16 mouse cellular contexts compared by ENCODE assay signal in genomic region chr16:94253671-94254414, GRCm38 (mm10). TPM values are rescaled to one million over a fixed set of nuclear protein-coding genes. Genes with fewer than 3 reads are reported as not detected.
DNase-seq lines count a peak whose midpoint lies in the region; ATAC-seq and TF ChIP-seq lines count a peak whose summit lies in the region.
"Had no signal": no experiment of that assay in that cellular context is flagged by ENCODE, and none has a peak within 500 bp of the region (broad histone marks: within the 10 kb centered on the region; RNA-seq: fewer than 3 reads in every experiment).

No protein-coding gene starts in this region.

- TF ChIP-seq CTCF in forebrain, postnatal 0 days (IDR thresholded peaks at IDR 0.05; ENCODE audit: low read depth), result no peak

- H3K36me3 ChIP-seq in forebrain, postnatal 0 days (ENCODE audit: insufficient read depth), result no peaks in the 10 kb centered on the region
- no peaks in the 10 kb centered on the region for H3K36me3 ChIP-seq in forebrain, embryonic 16.5 days (ENCODE audit: control insufficient read depth, insufficient read depth)
- H3K36me3 ChIP-seq in midbrain, embryonic 11.5 days (ENCODE audit: control insufficient read depth, insufficient read depth, low read length), result no peaks in the 10 kb centered on the region
- H3K36me3 ChIP-seq in midbrain, embryonic 13.5 days, result no peaks in the 10 kb centered on the region
- H3K36me3 ChIP-seq in embryonic facial prominence, embryonic 12.5 days, result no peaks in the 10 kb centered on the region
- H3K36me3 ChIP-seq in limb, embryonic 15.5 days, result no peaks in the 10 kb centered on the region
- no peaks in the 10 kb centered on the region for H3K36me3 ChIP-seq in liver, embryonic 12.5 days
- H3K36me3 ChIP-seq: hindbrain, embryonic 15.5 days had no signal

- H3K9me3 ChIP-seq in forebrain, postnatal 0 days (ENCODE audit: low read length), result no peaks in the 10 kb centered on the region
- no peaks in the 10 kb centered on the region for H3K9me3 ChIP-seq in forebrain, embryonic 16.5 days (ENCODE audit: control insufficient read depth, low read length)
- no peaks in the 10 kb centered on the region for H3K9me3 ChIP-seq in midbrain, embryonic 11.5 days (ENCODE audit: control insufficient read depth, low read length)
- H3K9me3 ChIP-seq in midbrain, embryonic 13.5 days, result no peaks in the 10 kb centered on the region
- H3K9me3 ChIP-seq in embryonic facial prominence, embryonic 12.5 days, result no peaks in the 10 kb centered on the region
- no peaks in the 10 kb centered on the region for H3K9me3 ChIP-seq in limb, embryonic 15.5 days
- H3K9me3 ChIP-seq in liver, embryonic 12.5 days (replicated peaks), result no peaks in the 10 kb centered on the region
- H3K9me3 ChIP-seq: hindbrain, embryonic 15.5 days had no signal

- no peak overlapping the region for H3K27ac ChIP-seq in forebrain, postnatal 0 days (ENCODE audit: low read depth, low read length)
- no peak overlapping the region for H3K27ac ChIP-seq in forebrain, embryonic 16.5 days (ENCODE audit: low read length)
- no peak overlapping the region for H3K27ac ChIP-seq in midbrain, embryonic 11.5 days (ENCODE audit: low read depth, low read length)
- no peak overlapping the region for H3K27ac ChIP-seq in midbrain, embryonic 13.5 days
- peak overlapping the region; percentile 86 for H3K27ac ChIP-seq in embryonic facial prominence, embryonic 12.5 days
- 0 out of 2 replicates have a peak overlapping the region, but pooled peaks have one; percentile 17 for H3K27ac ChIP-seq in limb, embryonic 15.5 days
- no peak overlapping the region for H3K27ac ChIP-seq in liver, embryonic 12.5 days
- H3K27ac ChIP-seq: hindbrain, embryonic 15.5 days; liver, embryonic 14.5 days had no signal

- H3K4me1 ChIP-seq in forebrain, postnatal 0 days (ENCODE audit: insufficient read depth), result 0 out of 2 replicates have a peak, but pooled peaks cover 4% of the 10 kb centered on the region
- H3K4me1 ChIP-seq in forebrain, embryonic 16.5 days (replicated peaks; ENCODE audit: control insufficient read depth, insufficient read depth, low read length), result peaks cover 9% of the 10 kb centered on the region
- H3K4me1 ChIP-seq in midbrain, embryonic 11.5 days (ENCODE audit: control insufficient read depth, insufficient read depth, low read length), result peaks cover 7% of the 10 kb centered on the region
- H3K4me1 ChIP-seq in midbrain, embryonic 13.5 days (replicated peaks), result peaks cover 13% of the 10 kb centered on the region
- H3K4me1 ChIP-seq in embryonic facial prominence, embryonic 12.5 days, result peaks cover 37% of the 10 kb centered on the region
- peaks cover 23% of the 10 kb centered on the region for H3K4me1 ChIP-seq in limb, embryonic 15.5 days
- H3K4me1 ChIP-seq in liver, embryonic 12.5 days, result no peaks in the 10 kb centered on the region

- no peak overlapping the region for H3K9ac ChIP-seq in forebrain, postnatal 0 days
- H3K9ac ChIP-seq in forebrain, embryonic 16.5 days (replicated peaks; ENCODE audit: low read depth, low read length), result no peak overlapping the region
- no peak overlapping the region for H3K9ac ChIP-seq in midbrain, embryonic 11.5 days (ENCODE audit: low read length)
- no peak overlapping the region for H3K9ac ChIP-seq in midbrain, embryonic 13.5 days (replicated peaks)
- no peak overlapping the region; the same call in 1 of the 2 replicates for H3K9ac ChIP-seq in embryonic facial prominence, embryonic 12.5 days
- no peak overlapping the region for H3K9ac ChIP-seq in limb, embryonic 15.5 days
- no peak overlapping the region for H3K9ac ChIP-seq in liver, embryonic 12.5 days
- H3K9ac ChIP-seq: hindbrain, embryonic 15.5 days; liver, embryonic 14.5 days had no signal

- peak; percentile 40; the same call in 1 of the 2 replicates for ATAC-seq in forebrain, postnatal 0 days
- no peak for ATAC-seq in forebrain, embryonic 16.5 days
- no peak for ATAC-seq in midbrain, embryonic 11.5 days (ENCODE audit: low FRiP score)
- no peak for ATAC-seq in midbrain, embryonic 13.5 days
- peak; percentile 26; the same call in 1 of the 2 replicates for ATAC-seq in embryonic facial prominence, embryonic 12.5 days (ENCODE audit: insufficient number of reproducible peaks, insufficient read depth, low FRiP score, low TSS enrichment)
- no peak for ATAC-seq in limb, embryonic 15.5 days (ENCODE audit: insufficient number of reproducible peaks, low FRiP score, low TSS enrichment, low read depth)
- no peak for ATAC-seq in liver, embryonic 12.5 days

- H3K27me3 ChIP-seq in forebrain, postnatal 0 days (ENCODE audit: insufficient read depth, low read length), result no peaks in the 10 kb centered on the region
- H3K27me3 ChIP-seq in forebrain, embryonic 16.5 days (replicated peaks; ENCODE audit: control insufficient read depth, insufficient read depth, low read length), result no peaks in the 10 kb centered on the region
- no peaks in the 10 kb centered on the region; the same call in 1 of the 2 replicates for H3K27me3 ChIP-seq in midbrain, embryonic 11.5 days (ENCODE audit: control insufficient read depth, insufficient read depth, low read length)
- peaks cover 21% of the 10 kb centered on the region for H3K27me3 ChIP-seq in midbrain, embryonic 13.5 days
- H3K27me3 ChIP-seq in embryonic facial prominence, embryonic 12.5 days, result no peaks in the 10 kb centered on the region
- H3K27me3 ChIP-seq in limb, embryonic 15.5 days, result peaks cover 17% of the 10 kb centered on the region; the same call in 1 of the 2 replicates
- no peaks in the 10 kb centered on the region for H3K27me3 ChIP-seq in liver, embryonic 12.5 days (replicated peaks)

- no peak overlapping the region for H3K4me3 ChIP-seq in forebrain, postnatal 0 days (ENCODE audit: low read depth, low read length)
- H3K4me3 ChIP-seq in forebrain, embryonic 16.5 days (replicated peaks; ENCODE audit: low read length), result no peak overlapping the region
- no peak overlapping the region for H3K4me3 ChIP-seq in midbrain, embryonic 11.5 days (ENCODE audit: low read depth, low read length)
- H3K4me3 ChIP-seq in midbrain, embryonic 13.5 days (replicated peaks), result no peak overlapping the region
- H3K4me3 ChIP-seq in embryonic facial prominence, embryonic 12.5 days, result no peak overlapping the region
- no peak overlapping the region for H3K4me3 ChIP-seq in limb, embryonic 15.5 days
- no peak overlapping the region for H3K4me3 ChIP-seq in liver, embryonic 12.5 days
- H3K4me3 ChIP-seq: erythroblast, embryonic 14.5 days; hindbrain, embryonic 15.5 days had no signal

- DNase-seq in forebrain, postnatal 0 days, result peak; percentile 38
- DNase-seq in midbrain, embryonic 11.5 days (ENCODE audit: low spot score, missing footprints), result peak; percentile 81
- no peak for DNase-seq in kidney, postnatal 10 days
- DNase-seq: adrenal gland, postnatal 14 days; cerebellum, adult 9-11 months; gastrocnemius, postnatal 25 days; kidney, adult 18-20 months; lung, postnatal 10 days had no signal

- no peak overlapping the region for H3K4me2 ChIP-seq in forebrain, postnatal 0 days (ENCODE audit: low read depth)
- H3K4me2 ChIP-seq in forebrain, embryonic 16.5 days (ENCODE audit: low read length), result no peak overlapping the region
- no peak overlapping the region for H3K4me2 ChIP-seq in midbrain, embryonic 11.5 days
- no peak overlapping the region for H3K4me2 ChIP-seq in midbrain, embryonic 13.5 days (replicated peaks)
- peak overlapping the region; percentile 7 for H3K4me2 ChIP-seq in embryonic facial prominence, embryonic 12.5 days (replicated peaks)
- H3K4me2 ChIP-seq in limb, embryonic 15.5 days, result peak overlapping the region; percentile 21
- no peak overlapping the region for H3K4me2 ChIP-seq in liver, embryonic 12.5 days
- H3K4me2 ChIP-seq: hindbrain, embryonic 15.5 days had no signal

- 48% methylated on average over 24 of the region's 24 CpGs for whole genome bisulfite sequencing in forebrain, postnatal 0 days
- WGBS in forebrain, embryonic 16.5 days, result 52% methylated on average over 24 of the region's 24 CpGs
- 70% methylated on average over 24 of the region's 24 CpGs for WGBS in midbrain, embryonic 11.5 days
- WGBS in midbrain, embryonic 13.5 days, result 62% methylated on average over 24 of the region's 24 CpGs
- 32% methylated on average over 24 of the region's 24 CpGs for WGBS in embryonic facial prominence, embryonic 12.5 days
- WGBS in limb, embryonic 15.5 days, result 27% methylated on average over 24 of the region's 24 CpGs
- WGBS in liver, embryonic 12.5 days (ENCODE audit: insufficient replicate concordance), result 83% methylated on average over 24 of the region's 24 CpGs

RNA-seq across cellular contexts. Expression of gene Hlcs, which starts 59.5 kb away (rescaled TPM):
- 5.5 and 6.8 TPM in 2 replicates for total RNA-seq in forebrain, postnatal 0 days (2014; rRNA removed)
- polyA plus RNA-seq in forebrain, postnatal 0 days (2015; fragmentation: Nextera tagmentation; extraction: Ambion mirVana), result 2.7 and 5.8 TPM in 2 replicates
- 6.6 and 8.0 TPM in 2 replicates for polyA plus RNA-seq in forebrain, embryonic 16.5 days (2015; fragmentation: Nextera tagmentation; extraction: Ambion mirVana)
- polyA plus RNA-seq in midbrain, embryonic 11.5 days (2014; fragmentation: Nextera tagmentation; extraction: Ambion mirVana), result 8.0 and 8.1 TPM in 2 replicates
- 9.2 and 9.8 TPM in 2 replicates for polyA plus RNA-seq in midbrain, embryonic 13.5 days (2015; fragmentation: Nextera tagmentation; extraction: Ambion mirVana)
- polyA plus RNA-seq in embryonic facial prominence, embryonic 12.5 days (2016; fragmentation: Nextera tagmentation; extraction: Ambion mirVana), result 12.0 and 12.1 TPM in 2 replicates
- 7.8 and 8.5 TPM in 2 replicates for polyA plus RNA-seq in limb, embryonic 15.5 days (2015; fragmentation: Nextera tagmentation; extraction: Ambion mirVana)
- polyA plus RNA-seq in liver, embryonic 12.5 days (2016; fragmentation: Nextera tagmentation; extraction: Ambion mirVana), result 4.4 and 4.9 TPM in 2 replicates

Comparison
In these comparisons a context has a peak if more than half of its experiments do, and no peak if none do; other contexts are left out.
1. ATAC-seq: peak in forebrain, postnatal 0 days (single experiment) and embryonic facial prominence, embryonic 12.5 days (single experiment); none in forebrain, embryonic 16.5 days (single experiment), midbrain, embryonic 11.5 days (single experiment), midbrain, embryonic 13.5 days (single experiment), limb, embryonic 15.5 days (single experiment) and liver, embryonic 12.5 days (single experiment).
2. H3K27ac ChIP-seq: peak in embryonic facial prominence, embryonic 12.5 days (single experiment) and limb, embryonic 15.5 days (single experiment); none in forebrain, postnatal 0 days (single experiment), forebrain, embryonic 16.5 days (single experiment), midbrain, embryonic 11.5 days (single experiment), midbrain, embryonic 13.5 days (single experiment) and liver, embryonic 12.5 days (single experiment).
3. H3K4me2 ChIP-seq: peak in embryonic facial prominence, embryonic 12.5 days (single experiment) and limb, embryonic 15.5 days (single experiment); none in forebrain, postnatal 0 days (single experiment), forebrain, embryonic 16.5 days (single experiment), midbrain, embryonic 11.5 days (single experiment), midbrain, embryonic 13.5 days (single experiment) and liver, embryonic 12.5 days (single experiment).